Mouse (Mus musculus): Measurements from ENCODE around the gene Psma7.

Gene Psma7

GRCm38 (mm10) chr2:179998431-179998830, 43.8 kb downstream of the Psma7 start:
- no peak for DNase-seq

GRCm38 (mm10) chr2:179993071-179993470, 49.2 kb downstream of the Psma7 start:
- DNase-seq: no peak

GRCm38 (mm10) chr2:179989098-179989497, 53.1 kb downstream of the Psma7 start:
- DNase-seq: no peak

GRCm38 (mm10) chr2:179986437-179987022, 55.7 kb downstream of the Psma7 start:
- DNase-seq: no peak
